Mouse (Mus musculus): ENCODE data around the gene Anapc15. TPM values are rescaled to one million over a fixed set of nuclear protein-coding genes. Genes with fewer than 3 reads are reported as not detected.

Gene Anapc15
- polyA plus RNA-seq (2012) = 24.0 and 25.7 TPM in 2 replicates

GRCm38 (mm10) chr7:101863415-101863814, at the start of gene Anapc15:
Gene Anapc15, plus strand, starts transcription at chr7:101863715.
- no peak for TF ChIP-seq GATA1 (IDR thresholded peaks at IDR 0.05; ENCODE audit: low read length)

GRCm38 (mm10) chr7:101817861-101818401, 45.6 kb upstream of the Anapc15 start, which contains the start of gene Phox2a:
Gene Phox2a, plus strand, starts transcription at chr7:101818313.
- TF ChIP-seq GATA1 (IDR thresholded peaks at IDR 0.05; ENCODE audit: low read length) = no peak

- TF ChIP-seq GATA1 (IDR thresholded peaks at IDR 0.05; ENCODE audit: low read length) = no peak
These were observed 43.1 kb upstream of the Anapc15 start for GRCm38 (mm10) chr7:101820295-101821030.

DNA sequence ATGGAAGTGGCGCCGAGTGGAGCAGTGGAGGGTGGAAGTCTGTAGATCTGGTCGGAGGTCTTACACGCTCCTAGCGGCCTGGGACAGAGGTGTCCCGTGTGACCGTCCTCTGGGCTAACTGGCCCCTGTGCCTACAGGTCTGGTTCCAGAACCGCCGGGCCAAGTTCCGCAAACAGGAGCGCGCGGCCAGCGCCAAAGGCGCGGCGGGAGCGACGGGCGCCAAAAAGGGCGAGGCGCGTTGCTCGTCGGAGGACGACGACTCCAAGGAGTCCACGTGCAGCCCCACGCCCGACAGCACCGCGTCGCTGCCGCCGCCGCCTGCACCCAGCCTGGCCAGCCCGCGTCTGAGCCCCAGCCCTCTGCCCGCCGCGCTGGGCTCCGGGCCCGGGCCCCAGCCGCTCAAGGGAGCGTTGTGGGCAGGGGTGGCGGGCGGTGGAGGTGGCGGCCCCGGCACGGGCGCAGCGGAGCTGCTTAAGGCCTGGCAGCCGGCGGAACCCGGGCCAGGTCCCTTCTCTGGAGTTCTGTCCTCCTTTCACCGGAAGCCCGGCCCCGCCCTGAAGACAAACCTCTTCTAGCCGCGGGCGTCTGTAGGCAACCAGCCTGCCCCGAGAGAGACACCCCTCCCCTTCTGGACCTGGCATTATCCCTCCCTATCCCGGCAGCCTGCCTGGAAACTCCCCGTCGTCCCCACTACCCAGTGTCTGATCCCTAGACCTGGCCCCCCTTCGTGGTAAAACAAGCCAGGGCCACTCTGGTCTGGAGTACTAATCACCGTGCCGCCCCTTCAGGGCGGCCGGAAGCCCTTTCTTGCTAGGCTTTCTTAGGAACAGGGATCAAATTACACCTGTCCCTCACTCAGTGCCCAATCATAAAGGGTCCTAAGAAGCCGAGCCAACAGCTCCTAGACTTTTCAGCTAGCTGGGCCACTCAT, 41.7 kb upstream of the Anapc15 start:
- TF ChIP-seq GATA1 (IDR thresholded peaks at IDR 0.05; ENCODE audit: low read length) = no peak

DNA sequence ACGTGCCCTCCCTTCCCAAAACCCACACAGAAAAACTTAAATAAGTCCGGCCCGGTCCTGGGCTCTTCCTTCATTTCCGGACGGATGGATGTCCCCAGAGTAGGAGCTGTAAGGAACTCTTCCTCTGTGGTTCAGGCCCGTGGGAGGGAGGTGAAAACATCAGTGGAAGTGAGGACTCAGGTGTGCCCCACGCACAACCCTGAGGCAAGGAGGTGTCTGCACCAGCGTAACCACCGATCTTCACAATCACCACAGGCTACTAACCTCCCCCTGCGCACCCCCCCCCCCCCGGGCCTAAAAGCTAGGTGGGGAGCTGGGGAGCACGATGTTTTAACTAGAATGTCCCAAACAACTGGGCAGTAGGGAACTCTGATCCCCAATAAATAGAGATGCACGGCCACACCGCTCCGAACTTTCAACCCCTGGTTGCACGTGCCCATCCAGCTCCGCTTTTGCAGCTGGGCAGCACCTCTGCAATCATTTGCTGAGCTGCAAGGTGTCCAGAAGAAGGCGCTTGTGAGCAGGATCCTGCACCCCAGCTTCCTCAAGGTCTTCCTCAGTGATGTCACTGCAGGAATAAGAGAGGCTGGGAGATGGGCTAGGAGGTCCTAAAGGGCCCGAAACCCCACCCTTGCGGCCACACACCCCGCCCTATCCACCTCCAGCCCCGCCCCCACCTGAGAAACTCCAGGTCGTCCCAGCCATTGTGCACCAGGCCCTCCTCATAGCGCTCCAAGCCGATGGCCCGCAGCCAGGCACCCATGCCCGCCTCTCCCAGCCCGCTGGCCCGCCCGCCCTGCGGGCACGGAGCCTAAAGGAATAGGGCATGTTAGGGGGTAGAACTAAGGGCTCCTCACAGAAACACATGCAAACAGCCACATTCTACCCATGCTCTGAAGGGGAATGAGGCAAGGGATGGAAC, 40.4 kb upstream of the Anapc15 start:
- TF ChIP-seq GATA1 (IDR thresholded peaks at IDR 0.05; ENCODE audit: low read length) = no peak

DNA sequence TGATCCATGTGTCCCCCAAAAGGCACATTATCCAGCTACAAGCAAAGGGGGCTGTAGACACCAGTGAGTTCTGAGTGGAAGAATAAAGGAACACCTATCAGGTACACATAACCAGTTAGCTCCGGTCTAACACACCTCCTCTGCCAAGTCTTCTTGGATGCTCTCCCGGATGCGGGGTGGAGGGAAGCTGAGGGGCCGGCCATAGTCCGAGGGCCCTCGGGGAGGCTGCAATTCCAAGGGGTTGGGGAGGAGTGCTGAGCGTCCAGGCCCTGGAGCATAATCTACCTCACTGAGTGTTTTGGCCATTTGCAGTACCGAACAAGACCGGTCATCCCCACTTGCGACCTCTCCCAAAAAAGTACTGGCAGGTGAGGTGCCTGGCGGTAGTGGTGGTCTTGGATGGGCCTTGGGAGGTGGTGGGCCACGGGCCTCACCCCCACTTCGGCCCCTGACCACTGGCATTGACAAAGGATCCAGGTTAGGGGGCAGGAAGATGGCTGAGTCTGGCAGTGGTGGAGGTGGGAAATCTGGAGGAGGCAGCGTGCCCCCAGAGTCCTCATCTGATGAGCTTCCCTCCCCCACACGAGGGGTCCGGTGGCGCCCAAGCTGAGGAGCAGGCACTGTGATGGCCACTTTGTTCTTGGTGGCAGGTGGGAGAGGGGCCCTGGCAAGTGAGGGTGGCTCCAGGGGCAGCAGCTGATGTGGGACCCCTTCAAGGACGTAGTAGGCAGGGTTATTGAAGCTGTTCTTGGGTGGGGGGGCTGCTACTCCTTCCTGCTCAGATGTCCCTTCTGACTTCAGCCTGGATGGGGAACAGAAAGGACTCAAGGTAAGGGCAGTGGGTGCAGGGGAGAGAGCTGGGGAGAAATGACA, 39.5 kb upstream of the Anapc15 start:
- TF ChIP-seq GATA1 (IDR thresholded peaks at IDR 0.05; ENCODE audit: low read length) = no peak

- TF ChIP-seq GATA1 (IDR thresholded peaks at IDR 0.05; ENCODE audit: low read length) = no peak
These were observed 33.1 kb upstream of the Anapc15 start for GRCm38 (mm10) chr7:101830373-101830772.

GRCm38 (mm10) chr7:101831437-101831836, 32.1 kb upstream of the Anapc15 start:
- no peak for TF ChIP-seq GATA1 (IDR thresholded peaks at IDR 0.05; ENCODE audit: low read length)

DNA sequence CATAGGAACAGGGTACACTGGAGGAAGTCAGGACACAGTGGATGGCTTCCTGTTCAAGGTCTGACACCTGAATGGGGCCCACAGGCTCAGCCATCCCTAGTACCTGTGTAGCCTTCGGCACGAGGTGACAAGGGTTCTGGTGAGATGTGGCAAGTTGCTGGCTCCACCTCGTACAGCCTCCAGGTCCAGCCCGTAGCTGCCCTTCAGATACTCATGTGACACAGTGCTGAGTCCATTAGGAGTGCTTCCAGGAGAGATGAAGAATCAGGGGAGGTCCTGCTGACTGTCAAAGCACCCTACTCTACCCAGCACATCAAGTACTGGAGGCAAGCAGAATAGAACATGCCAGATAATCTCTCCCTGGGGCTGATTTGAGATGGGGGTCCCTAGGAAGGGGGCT, 31.1 kb upstream of the Anapc15 start:
- no peak for TF ChIP-seq GATA1 (IDR thresholded peaks at IDR 0.05; ENCODE audit: low read length)

- no peak for TF ChIP-seq GATA1 (IDR thresholded peaks at IDR 0.05; ENCODE audit: low read length)
These were observed 30.2 kb upstream of the Anapc15 start for GRCm38 (mm10) chr7:101833352-101833751.

DNA sequence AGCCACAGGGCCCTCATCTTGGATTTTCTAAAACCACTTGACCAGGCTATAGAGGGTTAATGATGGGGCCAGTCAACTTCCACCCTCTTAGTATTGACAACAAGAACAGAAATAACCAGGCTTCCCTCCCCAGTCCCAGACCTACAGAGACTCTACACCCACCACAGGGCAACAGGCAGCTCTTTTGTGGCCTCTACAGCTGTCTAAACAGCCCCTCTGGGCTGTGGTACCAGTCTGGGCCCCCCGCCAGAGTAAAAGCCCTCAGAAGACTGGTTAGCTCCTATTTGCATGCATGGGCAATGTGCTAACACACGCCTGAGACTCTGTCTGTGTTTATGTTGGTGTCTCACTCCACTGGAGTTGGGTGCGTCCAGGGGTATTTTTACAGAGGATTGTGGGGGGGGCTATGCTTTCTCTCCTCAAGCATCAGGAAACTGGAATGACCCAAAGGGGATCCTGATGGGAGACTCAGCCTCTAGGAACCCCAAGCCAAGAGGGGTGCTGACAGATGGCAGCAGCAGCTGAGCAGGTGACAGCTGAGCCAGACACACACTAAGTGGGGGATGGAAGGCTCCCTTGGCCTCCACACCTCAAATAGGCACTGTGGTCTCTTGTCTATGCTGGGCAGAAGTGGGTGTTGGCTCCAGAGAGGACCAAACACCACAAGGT, 29.5 kb upstream of the Anapc15 start:
- no peak for TF ChIP-seq GATA1 (IDR thresholded peaks at IDR 0.05; ENCODE audit: low read length)

- TF ChIP-seq GATA1 (IDR thresholded peaks at IDR 0.05; ENCODE audit: low read length) = no peak
These were observed 28.6 kb upstream of the Anapc15 start for GRCm38 (mm10) chr7:101834903-101835302.

- no peak for TF ChIP-seq GATA1 (IDR thresholded peaks at IDR 0.05; ENCODE audit: low read length)
These were observed 27.9 kb upstream of the Anapc15 start for GRCm38 (mm10) chr7:101835457-101836109.
